Mouse (Mus musculus): Measurements from ENCODE around the gene Gm20388.

The Gm20388 gene

DNA sequence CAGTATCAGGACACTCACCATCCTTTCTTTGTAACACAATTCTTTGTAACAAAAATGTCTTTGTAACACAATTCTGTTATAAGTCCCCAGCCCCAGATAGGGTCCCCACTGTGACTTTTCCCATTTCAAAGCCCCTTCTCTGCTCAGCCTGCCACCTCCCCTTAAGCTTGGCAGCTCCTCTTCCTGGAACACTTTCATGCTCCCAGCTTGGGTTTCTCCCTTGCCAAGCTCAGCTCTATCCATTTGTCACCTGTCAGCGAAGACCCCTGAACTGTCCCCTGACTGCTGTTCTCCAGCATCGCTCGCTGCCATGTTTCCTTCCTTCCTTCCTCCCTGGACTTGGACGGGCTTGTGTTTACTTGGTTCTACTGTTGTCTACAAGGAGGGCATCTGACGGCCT, 2447.0 kb downstream of the Gm20388 start:
- no peak for DNase-seq

DNA sequence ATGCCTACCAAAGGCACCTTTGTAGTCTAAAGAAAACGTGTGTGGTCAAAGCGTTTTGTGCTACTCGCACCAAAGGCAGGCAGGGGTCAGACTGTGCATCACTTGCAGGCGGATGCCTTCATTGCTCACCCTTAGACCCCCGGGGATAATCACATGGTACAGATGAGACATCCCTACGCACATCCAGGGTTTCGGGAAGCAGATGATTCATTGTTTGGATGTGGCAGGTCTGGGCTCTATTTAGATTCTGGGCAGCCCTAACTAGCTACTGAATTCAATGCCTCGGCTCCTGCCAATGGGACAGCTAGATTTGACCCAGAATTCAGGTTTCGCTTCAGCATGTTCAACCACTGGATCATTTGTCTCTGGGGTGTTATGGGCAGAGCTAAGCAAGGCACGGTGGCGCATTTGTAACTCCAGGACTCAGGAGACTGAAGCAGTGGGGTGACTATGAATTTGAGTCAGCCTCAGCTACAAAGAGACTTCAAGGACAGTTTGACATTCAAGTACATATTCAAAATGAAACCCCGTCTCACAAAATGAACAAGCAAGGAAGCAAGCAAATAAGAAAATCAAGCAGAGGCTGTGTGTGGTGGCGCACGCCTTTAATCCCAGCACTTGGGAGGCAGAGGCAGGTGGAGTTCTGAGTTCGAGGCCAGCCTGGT, 2448.6 kb downstream of the Gm20388 start:
- no peak for DNase-seq

DNA sequence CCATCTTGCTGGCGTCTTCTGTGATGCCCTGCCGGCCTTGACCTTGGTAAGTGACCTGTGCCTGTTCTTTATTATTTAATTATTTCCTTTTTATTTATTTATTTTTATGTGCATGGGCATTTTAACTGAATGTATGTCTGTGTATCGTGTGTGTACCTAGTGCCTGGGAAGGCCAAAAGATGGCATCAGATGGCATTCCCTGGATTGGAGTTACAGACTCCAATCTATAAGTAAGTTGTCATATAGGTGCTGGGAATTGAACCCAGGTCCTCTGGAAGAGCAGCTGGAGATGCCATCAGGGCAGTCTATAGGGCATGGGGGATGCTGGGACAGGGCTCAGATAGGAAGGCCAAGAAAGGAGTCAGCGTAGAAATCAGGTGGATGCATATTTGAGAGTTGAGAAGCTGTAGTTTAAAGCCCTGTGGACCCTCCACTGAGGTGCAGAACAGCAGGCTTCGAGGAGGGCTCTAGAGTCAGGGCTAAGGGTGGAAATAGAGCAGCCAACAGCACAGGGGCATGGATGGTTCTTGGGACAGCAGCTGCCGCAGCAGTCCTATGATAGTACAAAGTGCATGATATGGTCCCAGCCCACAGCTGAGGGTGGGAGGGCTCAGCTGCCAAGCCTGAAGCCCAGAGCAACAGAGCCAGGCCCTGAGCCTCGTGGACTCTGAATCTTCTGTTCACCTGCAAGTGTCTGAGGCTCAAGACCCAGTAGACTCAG, 2450.2 kb downstream of the Gm20388 start, which contains the start of gene Trhr2:
Gene Trhr2, minus strand, starts transcription at position 51 of the 721 bp plus-strand sequence.
- no peak for DNase-seq

DNA sequence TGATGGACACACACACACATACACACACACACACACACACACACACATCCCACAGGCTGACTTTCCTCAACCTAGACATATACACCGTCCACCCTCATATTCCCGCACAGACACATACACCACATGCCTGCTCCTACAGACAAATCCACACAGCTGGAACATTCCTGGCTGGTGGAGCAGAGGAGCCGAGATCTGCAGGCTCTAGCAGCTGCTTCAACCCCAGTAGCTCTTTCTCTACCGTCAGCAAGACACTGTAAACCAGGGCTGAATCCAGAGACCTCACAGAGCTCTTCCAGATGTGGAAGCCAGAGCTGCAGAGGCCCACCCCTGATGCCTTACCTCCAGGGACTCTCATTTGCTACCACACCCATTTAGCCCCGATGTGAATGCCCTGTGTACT, 2451.6 kb downstream of the Gm20388 start:
- no peak for DNase-seq

DNA sequence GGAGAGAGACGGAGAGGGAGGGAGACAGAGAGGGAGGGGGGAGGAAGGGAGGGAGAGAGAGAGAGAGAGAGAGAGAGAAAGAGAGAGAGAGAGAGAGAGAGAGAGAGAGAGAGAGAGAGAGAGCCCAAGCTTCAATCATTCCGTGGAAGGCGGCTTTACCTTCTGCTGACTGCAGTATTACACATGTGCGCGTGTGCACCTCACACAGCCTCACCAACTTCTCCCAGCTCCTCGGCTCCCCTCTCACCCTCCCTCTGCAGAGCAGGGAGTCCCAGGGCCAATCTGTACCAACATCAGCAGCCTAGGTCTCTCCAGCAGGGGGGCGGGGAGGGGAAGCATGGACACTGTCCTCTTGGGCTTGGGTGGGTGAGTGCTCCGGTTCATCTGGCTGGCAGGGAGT, 2452.3 kb downstream of the Gm20388 start:
- DNase-seq = no peak

DNA sequence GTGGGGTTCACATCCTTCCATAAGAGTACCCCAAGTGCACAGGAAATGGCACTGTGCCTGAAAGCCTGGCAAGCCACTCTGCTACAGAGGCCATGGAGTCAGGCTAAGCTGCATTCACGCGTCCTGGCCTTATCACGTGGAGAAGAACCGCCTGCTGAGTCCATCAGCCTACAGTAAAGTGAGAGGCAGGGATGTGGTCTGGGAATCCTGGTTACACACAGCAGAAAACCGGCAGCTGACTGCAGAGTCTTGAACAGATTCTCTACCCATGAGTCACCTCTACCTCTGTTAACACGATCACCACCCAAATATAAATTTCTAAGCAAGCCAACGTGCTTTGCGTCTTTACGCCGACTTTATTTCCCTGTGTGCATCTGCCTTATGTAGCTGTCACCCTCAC, 2457.9 kb downstream of the Gm20388 start:
- no peak for DNase-seq

DNA sequence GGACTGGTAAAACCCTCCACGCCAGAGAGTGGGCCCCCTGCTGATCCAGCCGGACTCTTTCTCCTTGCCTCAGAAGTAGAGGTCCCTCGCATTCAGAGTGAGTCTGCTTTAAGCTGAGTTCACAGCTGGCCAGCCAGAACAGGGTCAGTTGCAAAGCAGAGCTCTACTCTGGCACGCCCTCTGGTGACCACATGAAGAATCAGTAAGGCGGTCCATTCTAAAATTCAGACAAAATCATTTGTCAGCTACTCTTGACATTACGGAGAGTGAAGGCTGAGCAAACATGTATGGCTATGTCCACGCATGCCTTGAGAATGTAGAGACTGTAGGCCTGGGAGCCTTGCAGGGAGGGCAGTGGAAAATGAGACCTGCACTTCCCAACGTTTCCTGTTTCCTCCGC, 2459.0 kb downstream of the Gm20388 start:
- DNase-seq = peak; percentile 84

DNA sequence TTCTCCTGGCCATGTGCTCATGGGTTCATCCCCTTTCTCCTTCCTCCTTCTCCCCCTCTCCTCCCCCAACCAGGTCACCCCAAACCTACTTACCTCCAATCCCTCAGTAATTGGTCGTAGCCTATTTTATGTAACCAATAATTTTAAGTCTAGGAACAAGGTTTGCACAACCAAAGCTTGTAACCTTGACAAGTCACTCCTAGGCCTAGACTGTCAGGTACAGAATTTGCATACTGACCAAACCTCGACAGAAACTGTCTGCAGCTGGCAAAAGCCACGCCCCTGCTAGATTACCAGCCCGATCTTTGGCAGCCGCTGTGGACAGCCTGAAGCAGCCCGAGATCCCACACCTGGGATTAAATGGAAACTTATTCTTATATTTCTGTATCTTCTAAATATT, 2461.1 kb downstream of the Gm20388 start:
- no peak for DNase-seq

DNA sequence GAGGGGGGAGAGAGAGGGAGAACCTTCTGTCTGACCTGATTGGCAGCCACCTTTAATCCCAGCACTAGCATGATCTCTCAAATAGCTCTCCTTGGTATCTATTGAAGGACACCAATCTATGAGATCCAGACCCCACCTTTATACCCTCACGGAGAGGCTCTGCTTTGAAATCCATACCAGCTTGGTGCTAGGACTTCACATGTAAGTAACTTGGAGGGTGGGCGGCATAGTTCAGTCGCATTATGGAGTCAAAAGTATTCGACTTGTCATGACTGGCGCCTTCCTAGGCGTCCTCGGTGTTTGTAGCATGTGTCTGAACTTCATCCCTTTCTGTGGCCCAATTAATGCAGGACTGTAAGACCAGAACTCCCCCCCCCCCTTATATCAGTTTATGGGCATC, 2464.7 kb downstream of the Gm20388 start:
- DNase-seq = no peak

DNA sequence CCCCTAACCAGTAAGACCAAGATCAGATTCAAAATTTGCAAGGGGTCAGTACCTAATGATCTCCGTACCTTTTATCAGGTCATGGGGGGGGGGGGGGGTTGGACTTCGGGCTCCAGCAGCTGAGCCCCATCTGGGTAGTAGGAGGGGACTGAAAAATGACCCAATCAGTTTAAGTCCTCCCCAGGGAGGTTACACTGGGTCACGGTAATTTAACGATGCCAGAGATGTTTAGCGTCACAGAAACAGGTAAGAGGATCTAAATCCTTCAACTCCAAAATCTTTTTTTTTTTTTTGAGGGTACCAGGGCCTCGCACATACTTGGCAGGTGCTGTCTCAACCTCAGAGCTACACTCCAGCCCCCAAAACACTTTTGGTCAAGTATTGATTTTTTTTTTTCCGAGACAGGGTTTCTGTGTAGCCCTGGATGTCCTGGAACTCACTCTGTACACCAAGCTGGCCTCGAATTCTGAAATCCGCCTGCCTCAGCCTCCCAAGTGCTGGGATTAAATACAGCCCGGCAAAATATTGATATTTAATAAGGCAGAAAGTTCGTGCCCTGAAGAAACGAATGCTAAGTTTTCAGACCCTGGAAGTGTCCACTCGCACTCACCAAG, 2465.2 kb downstream of the Gm20388 start:
- DNase-seq = no peak

DNA sequence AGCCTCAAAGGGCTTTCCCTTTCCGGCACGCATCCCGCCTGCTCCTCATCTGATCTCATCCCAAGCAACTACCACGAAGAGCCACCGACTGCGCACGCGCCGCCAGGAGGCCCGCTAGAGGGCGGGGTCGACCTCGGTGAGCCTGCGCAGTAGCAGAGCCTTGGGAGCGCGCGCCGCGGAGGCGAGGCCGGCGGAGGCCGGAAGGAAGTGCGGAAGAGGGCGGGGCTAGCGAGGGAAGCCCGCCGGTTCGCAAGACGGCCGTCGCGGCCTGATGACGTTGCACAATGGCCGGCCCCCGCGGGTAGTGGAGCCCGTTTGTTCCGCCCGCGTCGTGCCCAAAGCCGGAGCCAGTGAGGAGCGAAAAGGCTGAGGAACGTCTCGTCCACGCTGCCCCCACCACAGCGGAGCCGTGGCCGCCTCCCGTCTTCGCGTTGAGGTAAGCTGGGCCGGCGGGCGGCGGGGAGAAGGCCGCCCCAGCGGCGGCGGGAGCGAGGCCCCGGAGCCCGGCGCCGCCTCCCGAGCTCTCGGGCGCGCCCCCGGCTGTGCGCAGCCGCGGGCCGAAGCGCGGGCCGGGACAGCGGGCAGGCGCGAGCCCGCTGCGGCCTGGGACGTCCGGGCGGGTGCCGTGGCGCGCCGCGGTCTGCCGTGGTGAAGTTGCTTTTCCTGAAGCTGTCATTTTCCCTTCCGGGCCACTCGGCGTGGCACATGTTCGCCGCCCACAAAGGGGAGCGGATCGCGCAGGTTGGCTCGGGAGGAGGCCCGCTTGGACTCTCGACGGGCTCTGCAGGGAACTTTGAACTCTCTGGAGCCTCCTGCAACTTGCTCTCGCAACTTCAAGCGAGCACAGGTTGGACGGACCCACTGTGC, 2466.0 kb downstream of the Gm20388 start, which contains the start of gene Zc3h18:
Gene Zc3h18, plus strand, starts transcription at position 245 of the 867 bp plus-strand sequence.
- DNase-seq = peak; percentile 100

DNA sequence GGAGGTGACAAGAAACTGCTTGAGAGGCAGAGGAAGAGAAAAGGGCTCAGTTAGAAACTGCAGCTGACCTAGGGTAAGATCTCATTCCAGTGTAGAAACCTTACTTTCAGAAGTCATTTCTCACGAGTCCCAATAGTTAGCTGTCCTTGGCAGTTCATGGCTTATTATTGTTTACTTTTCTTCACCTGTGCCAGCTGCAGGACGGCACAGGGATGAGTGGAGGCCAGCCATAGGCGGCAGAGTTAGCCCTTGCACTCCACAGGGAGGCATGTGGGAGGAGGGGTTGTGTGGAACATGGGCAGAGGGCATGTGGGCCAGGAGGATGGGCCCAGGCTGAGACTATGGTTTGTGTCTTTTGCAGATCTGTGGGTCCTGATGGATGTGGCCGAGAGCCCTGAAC, 2472.4 kb downstream of the Gm20388 start:
- no peak for DNase-seq

DNA sequence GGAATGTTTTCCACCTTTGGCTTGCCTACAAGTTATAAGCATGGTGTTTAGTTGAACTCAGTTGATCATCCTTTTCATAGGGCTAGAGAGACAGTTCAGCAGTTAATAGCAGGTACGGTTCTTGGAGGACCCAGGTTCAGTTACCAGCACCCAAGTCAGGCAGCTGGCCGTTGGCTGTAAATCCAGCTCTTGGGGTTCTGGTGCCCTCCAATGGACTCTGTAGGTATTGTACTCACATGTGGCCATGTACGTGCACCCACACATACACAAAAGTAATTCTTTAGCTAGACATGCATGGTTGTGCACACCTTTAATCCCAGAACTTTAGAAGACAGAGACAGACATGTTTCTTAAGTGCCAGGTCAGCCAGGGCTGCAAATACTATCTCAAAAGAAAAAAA, 2478.7 kb downstream of the Gm20388 start:
- no peak for DNase-seq

DNA sequence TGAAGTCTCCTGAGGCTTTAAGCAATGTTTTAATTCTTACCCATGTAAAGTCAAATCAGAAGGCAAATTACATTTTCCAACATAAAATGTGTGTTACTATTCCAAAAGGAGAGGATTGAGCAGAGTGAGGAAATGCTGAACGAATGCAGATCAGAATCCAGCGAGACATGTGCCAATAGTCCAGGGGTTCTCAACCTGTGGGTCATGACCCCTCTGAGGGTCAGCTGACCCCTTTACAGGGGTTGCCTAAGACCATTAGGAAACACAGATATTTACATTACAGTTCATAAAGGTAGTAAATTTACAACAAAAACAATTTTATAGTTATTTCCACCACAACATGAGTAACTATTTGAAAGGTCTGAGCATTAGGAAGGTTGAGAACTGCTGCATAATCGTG, 2480.1 kb downstream of the Gm20388 start:
- no peak for DNase-seq

DNA sequence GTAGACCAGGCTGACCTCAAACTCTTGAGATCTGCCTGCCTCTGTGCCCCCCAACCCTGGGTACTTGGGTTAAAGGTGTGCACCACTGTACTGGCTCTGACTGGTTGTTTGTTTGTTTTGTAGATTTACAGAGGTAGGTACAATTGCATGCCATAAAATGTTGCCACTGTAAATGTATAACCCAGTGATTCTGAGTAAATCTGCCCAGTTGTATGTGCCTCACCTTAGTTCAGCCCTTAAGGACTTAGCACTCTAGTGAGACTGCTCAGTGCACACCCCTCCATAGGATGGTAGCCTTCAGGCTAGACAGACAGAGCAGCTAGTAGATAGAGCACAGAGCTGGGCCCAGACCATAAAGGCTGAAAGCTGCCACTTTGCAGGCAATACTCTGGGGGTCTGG, 2483.1 kb downstream of the Gm20388 start:
- no peak for DNase-seq

DNA sequence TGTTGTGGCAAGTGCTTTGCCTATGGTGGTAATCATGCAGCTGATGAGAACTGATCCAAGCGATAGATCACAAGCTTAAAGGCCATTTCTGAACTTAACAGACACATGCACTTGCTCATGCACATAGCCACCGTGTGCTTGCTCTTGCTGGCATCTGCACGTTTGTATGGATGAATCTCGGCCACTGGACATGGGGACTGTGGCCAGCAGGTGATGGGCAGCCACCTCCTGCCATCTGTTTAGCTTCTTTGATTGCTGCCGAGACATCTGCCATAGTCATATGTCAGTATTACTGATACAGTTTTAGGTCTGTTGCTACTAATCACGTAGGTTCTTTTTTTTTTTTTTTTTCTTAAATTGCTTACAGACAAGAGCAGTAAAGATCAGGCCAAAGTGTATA, 2484.7 kb downstream of the Gm20388 start:
- DNase-seq = no peak

DNA sequence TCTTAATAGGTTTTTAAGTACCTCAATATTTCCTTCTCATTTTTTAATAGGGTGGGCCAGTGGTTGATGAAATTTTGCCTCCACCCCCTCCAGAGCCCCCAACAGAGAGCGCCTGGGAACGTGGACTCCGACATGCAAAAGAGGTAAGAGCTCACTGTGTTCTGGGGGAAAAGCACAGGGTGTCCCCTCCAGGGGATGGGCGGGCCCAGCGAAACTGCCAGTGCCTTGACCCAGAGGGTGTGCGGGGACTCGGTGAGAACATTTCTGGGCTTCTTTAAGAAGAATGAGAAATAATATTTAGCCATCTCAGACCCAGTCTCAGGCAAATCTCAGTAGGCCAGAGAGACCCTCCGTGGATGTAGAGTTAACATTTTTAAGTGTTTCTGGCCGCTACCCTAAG, 2487.5 kb downstream of the Gm20388 start:
- DNase-seq = no peak

DNA sequence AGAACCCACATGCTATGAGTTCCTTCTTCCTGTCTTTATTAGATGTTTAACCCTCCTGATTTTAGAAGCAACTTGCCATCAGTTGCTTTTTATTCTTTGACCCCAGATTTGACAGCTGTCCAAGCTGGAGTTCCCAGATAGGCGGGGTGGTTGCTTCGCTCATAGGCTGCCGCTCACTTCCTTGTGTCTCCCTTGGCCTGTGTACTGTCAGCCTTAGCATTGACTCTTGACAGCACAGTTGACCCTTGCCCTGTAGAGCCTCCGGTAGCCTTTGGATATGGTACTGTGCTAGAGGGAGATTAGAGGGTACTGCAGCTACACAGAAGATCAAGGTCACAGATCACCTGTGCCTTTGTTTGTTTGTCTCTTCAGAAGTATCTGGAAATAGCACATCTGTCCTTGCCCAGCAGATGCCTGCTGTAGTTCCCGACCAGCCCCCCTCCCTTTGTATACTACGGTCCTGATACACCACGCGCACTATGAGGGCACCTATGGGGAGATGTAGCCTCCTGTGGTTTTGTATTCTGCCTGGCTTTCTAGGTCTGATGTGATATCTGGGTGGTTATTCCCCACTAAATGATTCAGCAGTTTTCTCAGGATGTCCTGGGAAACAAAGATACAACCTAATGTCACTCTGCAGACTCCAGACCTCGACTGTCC, 2494.6 kb downstream of the Gm20388 start:
- DNase-seq = no peak

DNA sequence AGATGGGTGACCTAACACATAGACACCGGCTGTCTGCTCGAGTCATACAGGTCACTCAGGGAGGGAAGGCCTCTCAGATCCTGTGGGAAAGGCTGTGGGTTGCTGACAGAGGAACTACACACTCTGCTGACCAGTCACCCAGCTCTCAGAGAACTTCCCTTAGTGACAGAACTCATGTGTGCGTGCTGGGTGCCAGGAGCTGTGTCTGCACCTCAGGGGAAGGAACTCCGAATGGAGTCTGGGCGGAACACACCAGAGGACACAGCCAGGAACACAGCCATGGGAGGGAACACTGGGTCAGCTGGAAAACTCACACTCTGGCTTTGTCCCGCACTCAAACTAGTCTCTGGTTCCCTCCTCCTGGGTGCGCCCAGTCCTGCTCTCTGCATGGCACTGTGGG, 2497.0 kb downstream of the Gm20388 start:
- no peak for DNase-seq

DNA sequence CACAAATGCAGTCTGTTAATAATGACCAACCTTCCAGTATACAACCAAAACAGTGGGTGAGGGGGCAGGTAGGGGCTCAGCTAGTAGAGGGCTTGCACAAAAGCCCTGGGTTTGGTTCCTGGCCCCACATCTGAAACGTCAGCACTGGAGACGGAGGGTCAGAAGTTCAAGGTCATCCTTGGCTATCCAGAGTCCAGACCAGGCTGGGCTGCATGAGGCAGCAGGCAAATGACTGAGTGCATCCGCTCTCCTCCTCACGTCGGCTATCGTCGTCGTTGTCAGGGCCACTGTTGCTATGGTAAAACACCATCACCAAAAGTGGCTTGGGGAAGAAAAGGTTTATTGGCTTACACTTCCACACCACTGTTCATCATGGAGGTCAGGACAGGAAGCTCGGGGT, 2503.7 kb downstream of the Gm20388 start:
- no peak for DNase-seq

DNA sequence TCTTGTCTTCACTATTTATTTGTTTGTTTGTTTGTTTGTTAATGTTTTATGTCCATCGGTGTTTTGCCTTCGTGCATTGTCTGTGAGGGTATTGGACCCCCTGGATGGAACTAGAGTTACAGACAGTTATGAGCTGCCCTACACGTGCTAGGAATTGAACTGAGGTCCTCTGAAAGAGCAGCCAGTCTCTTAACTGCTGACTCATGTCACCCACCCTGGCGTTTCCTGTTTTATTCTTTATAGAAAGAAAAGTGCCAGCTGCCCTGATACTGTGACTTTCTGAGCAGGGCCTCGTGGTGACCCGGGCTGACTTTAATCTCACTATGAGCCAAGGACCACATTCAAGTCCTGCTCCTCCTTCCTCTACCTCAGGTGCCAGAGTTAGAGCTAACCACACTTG, 2504.9 kb downstream of the Gm20388 start:
- no peak for DNase-seq

DNA sequence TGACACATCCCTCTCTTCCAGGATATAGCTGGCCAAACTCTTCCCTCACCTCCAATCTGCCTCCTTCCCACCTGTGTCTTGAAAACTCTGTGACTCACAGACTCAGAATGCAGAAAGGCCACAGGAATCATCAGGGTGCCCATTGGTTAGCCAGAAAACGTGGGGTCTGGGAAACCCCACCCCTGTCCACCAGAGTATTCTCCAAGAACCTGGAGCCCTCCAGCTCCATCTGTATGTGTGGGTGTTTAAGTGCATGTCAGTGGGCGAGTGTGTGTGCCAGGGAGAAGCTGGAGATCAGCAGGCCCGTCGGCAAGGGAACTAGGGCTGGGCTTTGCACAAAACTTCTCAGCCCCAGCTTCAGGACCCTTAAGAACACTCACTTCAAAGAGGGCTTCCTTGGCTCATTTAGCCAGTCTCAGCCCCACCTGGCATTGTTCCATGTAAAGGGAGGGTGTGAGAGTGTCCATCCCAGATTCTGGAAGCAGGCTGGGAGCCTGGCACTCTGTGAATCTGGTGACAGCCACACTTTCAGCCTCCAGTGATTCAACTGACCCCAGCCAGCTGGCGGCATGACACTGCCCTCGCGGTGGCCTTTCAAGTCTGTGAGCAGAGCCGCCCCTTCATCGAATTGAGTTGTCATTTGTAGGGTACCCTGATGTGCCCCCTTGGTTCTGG, 2509.4 kb downstream of the Gm20388 start:
- peak; percentile 41 for DNase-seq
